Mouse (Mus musculus) adrenal gland, postnatal 10 days (tissue): Measurements from ENCODE around the gene Tra2b. TPM values are rescaled to one million over a fixed set of nuclear protein-coding genes. Genes with fewer than 3 reads are reported as not detected.
"Not testable (repeated sequence)": the region's sequence is repeated elsewhere in the genome, so short reads cannot be mapped to it uniquely, and the experiment has no call there.

Experiments
- DNase-seq: peaks from one replicate; pipeline ENCODE4 v3.0.0; 2021; ENCODE audit warnings: mixed read lengths
- long read RNA-seq, 2 experiments: library from polyadenylated mRNA; stranded (forward); transcript quantifications; one replicate each; pipeline ENCODE4 v2.0.0; 2021
- total RNA-seq, 2 experiments: library from RNA; stranded (reverse); gene quantifications; 2 replicates each; pipeline ENCODE4 v1.2.3; 2021

Tra2b gene
- total RNA-seq, result 100 to 1,000 TPM; 107 to 109 TPM
- long read RNA-seq, experiment 1, transcript Tra2b-203 (2 exons, 1,376 nt), result minor isoform, 6 of 137 reads
- long read RNA-seq, experiment 1, transcript Tra2b-204 (9 exons, 3,403 nt), result major isoform, 91 of 137 reads
- long read RNA-seq, experiment 1, partial matches to known transcripts, result 12 of 137 reads
- long read RNA-seq, experiment 1, other reads (novel, unspliced or antisense), result 24 of 137 reads
- long read RNA-seq, experiment 2, partial matches to known transcripts, result 1 of 7 reads
- long read RNA-seq, experiment 2, other reads (novel, unspliced or antisense), result 3 of 7 reads

DNA sequence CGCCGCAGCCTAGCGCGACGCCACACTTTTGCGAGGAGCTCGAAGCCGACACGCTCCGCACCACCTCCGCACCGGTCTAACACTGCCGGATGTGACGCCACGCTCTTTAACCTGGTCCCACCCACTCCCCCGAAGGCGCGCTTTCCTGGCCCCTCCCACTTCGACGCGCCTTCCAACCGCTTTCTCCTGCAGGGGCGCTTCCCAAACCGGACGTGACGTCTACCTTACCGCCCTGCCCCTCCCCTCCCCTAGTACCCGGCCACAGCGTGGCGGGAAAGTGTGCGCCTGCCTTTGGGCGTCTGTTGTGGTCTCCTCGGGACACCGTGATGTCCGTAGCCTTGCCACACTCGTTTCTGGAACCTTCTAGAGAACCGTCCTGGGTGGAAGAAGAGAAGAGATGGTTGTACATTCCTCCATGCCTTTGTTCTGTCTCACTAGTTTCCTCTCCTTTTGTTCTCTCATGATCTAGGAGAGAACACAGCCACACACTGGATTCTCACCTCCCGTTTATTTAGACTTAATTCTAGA is at the start of gene Tra2b:
Tra2b (minus strand) TSS at position 157 of the 528 bp plus-strand sequence.
- DNase-seq, result peak; percentile 98

DNA sequence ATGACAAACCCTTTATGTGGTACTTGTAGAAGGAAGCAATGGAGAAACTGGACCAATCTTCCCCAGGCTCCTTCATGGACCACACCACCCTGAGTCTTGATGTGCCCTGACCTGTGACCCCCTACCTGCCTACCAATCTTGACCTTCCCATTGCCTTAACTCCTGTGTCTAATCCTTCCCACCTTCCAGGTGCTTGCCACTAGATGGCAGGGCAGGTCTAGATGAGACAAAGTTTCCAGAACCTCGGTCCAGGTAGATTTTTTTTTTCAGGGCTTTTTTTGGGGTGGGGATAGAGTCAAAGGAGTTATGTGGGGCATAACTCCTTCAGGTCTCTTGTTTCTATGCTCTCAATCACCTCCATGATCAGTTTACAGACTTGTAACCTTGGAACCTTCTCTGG is 44.8 kb upstream of the Tra2b start:
- DNase-seq, result peak; percentile 51

DNA sequence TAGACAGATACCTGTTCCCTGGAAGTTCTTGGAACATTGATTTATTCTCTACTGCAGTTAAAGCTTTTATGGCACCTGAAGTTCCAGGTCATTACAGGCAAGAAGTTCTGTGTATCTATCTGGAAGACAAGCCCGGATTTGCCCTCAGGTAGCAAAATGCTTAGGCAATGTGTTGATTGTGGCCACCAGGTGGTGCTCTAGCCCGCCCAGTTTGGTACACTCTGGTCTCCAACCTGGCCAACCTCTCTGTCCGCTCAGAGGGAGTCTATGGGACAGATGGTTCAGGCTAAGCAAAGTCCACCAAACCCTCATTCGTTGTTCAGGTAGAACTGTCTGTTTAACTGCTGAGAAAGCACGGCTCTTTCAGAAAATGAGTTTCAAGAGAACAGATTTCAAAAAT is 36.8 kb upstream of the Tra2b start:
- peak; percentile 85 for DNase-seq

DNA sequence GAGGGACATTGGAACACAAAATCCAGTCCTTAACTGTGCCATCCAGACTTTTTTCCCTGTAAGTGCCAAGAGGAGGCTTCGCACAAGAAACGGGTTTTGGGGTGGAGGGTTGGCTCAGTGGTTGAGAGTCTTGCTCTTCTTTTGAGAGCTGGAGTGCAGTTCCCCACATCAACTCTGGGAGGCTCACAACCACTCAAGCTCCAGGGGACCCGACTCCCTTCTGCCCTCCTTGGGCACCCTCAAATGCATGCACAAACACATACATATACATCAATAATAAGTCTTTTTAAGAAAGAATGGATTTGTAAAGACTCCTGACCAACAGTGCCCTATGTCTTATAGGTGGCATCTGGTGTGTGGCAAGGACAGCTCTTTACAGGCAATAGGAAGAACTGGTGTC is 35.6 kb upstream of the Tra2b start:
- no peak for DNase-seq

DNA sequence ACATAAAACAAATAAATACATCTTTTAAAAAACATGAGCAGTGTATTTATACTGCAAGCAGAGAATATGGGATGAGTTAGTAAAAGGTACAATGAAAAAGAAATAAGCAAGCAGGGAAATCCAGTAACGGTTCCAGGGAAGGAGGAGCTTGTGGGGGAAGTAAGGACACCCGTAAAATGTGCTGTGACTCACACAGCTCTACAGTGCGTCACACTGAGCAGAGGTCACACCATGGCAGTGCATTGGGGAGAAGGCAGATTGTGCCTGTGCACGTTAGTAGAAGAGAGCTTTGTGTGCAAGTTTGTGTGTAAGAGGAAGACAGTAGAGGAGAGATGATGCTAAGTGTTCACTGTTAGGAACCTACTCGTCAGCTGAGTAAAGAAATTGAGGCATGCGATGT is 31.1 kb upstream of the Tra2b start:
- DNase-seq, result peak; percentile 22

DNA sequence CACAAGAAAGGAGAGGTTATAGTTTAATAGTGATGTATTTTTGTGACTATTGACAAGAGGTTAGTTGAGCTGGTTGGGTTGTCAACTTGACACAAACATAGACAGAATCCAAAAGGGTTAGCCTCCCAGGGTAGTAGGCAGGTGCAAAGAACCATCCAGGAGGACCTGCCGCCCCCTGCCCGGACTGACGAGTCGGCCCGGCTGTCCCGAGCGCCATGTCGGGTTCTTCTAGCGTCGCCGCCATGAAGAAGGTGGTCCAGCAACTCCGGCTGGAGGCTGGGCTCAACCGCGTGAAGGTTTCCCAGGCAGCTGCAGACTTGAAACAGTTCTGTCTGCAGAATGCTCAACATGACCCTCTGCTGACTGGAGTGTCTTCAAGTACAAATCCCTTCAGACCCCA is 29.0 kb upstream of the Tra2b start:
- not testable (repeated sequence) for DNase-seq

DNA sequence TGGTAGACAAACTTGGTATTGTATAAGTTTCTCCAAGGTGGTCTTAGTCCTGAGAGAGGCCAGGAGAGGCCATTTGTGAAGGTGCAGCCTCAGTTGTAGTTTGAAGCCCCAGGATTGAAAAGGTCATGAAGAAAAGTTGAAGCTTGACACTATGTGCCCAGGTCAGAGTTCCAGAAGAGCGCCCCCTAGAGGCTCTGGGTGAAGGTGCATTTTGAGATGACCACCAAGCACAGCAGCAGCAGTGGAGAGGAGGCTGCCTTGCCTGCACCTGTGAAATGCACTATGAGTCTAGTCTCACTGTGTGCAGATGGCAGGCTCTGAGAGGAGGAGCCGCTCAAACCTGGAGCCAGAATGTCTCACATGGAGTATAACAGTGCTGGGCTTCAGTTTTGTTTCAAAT is 27.8 kb upstream of the Tra2b start:
- no peak for DNase-seq

DNA sequence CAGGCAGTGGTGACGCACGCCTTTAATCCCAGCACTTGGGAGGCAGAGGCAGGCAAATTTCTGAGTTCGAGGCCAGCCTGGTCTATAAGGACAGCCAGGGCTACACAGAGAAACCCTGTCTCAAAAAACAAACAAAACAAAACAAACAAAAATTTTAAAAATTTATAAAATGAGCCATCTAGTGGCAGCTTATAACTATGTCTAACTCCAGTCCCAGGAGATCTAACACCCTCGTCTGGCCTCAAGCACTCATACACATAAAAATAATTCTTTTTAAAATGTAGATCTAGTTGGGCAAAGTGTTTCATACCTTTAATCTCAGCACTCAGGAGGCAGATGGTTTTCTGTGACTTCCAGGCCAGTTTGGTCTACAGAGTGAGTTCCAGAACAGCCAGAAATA is 26.6 kb upstream of the Tra2b start:
- no peak for DNase-seq

DNA sequence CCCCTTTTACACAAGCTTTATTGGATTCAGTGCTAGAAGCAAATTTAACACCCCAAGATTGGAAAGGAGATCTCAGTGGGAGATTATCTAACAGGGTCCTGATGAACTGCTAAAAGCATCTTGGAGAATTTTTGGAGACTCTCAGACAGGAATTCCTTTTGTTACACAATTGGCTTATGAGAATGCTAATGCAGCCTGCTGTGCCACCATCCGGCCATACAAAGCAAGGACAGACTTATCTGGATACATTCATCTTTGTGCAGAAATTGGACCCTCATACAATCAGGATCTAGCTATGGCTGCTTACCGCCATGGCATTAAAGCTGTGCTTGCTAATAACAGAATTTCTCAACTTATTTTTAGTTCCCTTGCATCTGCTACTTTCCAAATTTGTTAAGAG is 23.8 kb upstream of the Tra2b start:
- no peak for DNase-seq

DNA sequence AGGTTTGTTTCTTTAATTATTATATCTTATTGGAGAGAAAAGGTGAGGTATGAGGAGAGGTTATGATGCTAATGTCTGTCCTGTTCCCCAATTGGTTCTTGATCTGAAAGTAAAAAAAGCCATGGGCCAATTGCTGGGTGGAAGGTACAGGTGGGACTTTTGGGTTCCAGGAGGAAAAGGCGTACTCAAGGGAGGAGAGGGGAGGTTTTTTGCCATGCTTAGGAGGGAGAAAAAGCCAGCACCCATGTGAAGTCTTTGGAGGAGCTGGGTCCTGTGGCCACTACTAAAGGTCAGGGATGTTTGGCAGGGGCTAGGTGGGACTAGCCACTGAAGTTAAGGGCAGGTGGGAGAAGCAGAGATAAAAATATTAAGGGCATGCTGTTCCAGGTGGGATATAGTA is 21.2 kb upstream of the Tra2b start:
- DNase-seq, result no peak

DNA sequence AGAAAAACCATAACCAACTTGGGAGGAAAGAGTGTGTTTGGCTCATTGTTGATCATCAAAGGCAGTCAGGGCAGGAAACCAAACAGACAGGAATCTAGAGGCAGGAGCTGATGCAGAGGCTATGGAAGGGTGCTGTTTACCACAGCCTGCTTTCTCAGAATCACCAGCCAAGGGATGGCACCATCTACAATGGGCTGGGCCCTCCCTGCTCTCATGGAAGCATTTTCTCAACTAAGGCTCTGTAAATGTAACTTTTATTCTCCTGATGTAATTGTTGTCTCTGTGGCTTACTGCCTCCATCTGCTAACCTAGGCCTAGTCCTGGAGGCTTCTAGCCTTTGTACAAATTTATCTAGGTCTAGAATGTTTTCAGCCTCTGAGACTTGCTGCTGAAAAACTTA is 10.7 kb upstream of the Tra2b start:
- no peak for DNase-seq

DNA sequence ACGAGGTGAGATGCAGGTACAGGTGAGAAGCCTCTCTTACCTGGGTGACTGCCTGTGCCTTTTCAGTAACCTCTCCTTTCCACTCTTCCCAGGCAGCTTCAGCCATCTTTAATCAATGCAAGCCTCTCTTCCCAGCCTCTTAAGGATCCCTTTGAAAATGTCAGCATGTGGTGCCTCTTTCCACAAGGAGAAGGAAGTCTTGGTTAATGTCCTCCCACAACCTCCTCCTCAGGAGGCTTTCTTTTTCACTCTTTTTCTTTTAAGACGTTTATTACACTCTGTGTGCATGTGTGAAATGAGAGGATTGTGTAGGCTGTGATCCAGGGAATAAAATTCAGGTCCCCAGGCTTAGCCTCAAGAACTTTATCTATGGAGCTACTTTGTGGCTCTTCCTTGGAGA is 9.3 kb upstream of the Tra2b start:
- no peak for DNase-seq

DNA sequence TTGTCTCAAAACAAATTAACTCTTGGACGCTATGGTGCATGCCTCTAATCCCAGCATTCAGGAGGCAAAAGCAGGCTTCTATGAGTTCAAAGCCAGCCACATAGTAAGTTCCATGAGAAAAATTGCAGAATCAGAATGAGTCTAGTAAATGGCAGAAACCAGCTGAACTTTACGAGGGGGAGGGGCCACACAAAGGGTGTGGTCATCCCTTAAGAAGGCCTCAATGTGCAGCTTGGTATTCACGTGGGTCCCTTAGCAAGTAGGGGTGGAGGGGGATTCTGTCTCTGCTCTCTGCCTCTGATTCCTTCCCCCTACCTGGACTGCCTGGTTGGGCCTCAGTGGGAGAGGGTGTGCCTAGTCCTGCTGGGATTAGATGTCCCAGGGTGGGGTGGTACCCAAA is 4.7 kb upstream of the Tra2b start:
- no peak for DNase-seq

DNA sequence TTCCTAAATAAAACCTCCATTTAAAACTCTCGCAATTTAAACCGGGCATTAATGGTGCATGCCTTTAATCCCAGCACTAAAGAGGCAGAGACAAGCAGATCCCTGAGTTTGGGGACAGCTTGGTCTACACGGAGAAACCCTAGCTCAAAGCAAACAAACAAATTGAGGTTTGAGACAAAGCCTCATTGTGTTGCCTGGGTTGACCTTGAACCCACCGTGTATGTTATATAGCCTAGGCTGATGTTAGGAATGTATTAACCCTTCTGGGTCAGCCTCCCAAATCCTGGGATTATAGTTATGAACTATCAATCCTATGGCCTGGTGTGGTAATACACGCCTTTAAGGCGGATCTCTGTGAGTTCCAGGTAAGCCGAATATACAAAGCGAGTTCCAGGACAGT is 579 bp upstream of the Tra2b start:
- no peak for DNase-seq

DNA sequence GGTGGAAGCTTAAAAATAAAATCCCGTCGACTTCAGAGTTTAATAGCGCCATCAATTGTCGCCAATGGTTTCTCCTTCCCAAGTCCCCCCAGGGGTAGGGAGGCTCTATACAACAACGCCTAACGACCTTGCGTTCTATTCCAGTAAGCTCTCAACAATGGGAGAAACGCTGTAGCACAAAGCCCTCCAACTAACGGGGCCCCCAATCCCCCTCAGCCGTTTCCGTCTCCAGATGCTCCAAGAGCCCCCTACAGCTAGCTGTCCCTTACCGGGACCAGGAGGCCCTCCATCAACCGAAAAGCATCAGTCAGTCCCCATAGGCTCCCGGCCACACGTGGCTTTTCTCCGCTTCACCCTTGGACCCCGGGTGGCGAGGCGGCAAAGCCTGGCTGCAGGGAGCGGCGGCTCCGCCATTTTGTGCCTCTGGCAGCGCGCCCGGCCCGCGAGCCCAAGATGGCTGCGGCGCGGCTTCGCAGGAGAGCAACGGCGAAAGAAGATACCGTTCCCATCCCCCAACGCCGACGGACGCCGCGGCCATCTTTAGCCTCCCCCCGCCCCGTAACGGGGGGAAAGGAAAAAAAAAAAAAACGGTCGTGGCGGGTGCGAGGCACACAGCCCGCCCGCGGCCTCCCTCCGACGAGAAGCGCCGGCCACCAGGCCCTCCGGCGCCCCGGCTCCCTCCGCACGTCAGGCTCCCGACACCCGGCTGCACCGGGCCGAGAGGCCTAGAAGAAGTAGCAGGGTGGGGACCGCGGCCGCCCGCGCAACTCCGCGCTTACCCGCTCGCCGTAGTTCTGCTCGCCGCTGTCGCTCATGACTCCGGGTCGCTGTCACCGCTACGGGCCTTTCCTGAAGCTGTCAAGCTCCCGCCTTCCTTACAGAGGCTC is 600 bp downstream of the Tra2b start:
- DNase-seq, result peak; percentile 93

DNA sequence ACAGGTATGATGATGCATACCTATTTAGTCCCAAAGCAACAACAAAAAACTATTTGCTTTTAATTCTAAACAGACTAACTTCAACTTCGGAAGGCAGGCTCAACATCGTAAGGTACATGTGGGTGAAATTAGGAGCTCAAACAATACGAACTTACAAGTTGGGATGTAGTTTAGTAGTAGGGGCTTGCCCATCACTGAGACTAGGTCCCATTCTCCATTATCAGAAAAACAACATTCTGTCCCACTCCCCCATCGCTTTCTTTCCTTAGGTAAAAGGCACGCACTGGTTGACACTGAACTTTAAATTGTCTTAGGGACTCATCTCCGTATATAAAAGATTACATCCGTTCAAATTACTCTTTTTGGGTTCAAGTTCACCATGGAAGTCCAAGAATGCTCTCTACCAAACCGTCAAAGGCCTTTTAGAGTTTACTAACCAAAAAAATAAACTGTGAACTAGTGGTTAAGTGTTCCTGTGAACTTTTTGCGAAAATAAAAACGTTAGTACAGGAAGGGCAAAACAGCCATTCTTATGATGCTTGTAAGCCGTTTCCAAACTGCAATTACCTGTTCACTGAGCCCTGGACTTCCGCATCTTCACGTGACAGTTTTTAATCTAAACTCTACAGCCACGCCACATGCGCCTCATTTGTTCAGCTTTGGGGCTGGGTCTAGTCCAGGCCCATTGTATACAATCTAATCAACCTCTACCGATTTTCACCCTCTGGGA is 1.4 kb downstream of the Tra2b start:
- DNase-seq, result no peak

DNA sequence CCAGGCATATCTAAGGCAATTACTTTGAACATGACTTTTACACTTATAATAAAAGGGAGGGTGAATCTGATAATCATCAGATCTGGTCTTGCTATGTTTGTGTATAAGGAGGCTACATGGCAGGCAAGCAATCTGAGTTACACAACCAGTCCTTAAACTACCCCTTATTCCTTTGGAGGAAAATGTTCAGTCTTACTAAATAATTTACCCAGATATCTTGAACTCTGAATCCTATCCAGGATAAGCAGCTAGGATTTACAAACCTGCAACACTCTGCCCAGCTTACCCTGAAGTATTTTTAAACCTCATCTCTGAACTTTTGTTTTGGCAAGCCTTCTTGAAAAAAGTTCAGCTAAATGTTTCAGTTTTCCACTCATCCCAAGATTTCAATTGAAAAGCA is 2.7 kb downstream of the Tra2b start:
- DNase-seq, result no peak

DNA sequence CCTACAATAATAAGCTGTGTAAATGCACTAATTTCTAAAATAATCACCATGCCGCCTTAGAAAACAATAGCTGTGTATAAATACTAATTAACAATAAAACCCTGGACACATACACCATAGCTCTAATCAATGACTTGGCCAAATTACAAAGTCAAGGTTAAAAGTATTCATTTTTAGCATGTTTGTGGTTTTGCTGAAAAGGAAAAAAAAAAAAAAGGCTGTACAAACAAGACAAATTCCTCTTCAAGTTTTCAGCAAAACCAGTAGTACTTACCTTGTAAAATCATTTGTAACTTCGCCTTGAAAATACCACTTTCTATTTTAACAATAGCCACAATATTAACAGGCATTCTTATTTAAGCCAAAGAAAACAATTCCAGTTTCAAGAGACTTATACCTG is 4.2 kb downstream of the Tra2b start:
- DNase-seq, result no peak

DNA sequence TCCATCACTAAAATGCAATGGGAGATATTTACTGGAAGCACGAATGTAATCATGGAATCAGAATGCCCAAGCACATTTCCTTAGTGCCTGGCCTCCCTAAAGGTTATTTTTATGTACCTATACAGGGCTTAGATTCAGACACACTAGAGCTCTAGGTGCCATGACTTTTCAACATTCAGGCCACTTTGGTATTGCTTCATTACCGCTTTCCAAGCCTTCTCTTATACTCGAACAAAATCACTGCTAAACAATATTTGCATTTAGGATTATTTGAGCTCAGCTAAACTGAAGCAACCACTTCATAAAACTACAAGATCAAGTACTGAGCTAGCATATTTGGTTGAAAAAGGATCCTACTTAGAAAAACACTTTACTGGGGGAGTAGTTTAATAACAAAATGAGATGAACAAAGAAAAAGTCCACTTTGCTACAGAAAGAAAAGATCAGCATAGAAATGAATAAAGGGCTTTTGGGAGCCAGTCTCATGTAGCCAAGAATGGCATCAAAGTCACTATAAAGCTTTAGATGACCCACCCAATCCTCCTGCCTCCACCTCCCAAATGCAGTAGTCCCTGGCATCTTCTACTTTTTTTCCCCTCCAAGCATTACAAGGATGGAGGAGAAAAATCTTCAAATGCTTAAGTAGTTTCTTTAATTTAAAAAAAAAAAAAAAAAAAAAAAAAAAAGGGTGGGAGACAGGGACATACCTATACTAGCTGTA is 5.2 kb downstream of the Tra2b start:
- DNase-seq, result no peak

DNA sequence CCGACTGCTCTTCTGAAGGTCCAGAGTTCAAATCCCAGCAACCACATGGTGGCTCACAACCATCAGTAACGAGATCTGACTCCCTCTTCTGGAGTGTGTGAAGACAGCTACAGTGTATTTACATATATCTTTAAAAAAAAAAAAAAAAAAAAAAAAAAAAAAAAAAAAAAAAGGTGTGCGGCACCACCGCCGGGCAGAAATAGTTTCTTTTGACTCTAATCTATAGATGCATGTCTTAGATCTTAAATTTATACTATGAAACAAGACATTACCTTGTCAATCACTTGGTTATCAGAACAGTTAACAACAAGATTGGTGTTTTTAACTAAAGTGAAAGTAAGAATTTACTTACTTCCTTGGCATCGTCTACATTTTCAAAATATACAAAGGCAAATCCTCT is 13.6 kb downstream of the Tra2b start:
- DNase-seq, result not testable (repeated sequence)

DNA sequence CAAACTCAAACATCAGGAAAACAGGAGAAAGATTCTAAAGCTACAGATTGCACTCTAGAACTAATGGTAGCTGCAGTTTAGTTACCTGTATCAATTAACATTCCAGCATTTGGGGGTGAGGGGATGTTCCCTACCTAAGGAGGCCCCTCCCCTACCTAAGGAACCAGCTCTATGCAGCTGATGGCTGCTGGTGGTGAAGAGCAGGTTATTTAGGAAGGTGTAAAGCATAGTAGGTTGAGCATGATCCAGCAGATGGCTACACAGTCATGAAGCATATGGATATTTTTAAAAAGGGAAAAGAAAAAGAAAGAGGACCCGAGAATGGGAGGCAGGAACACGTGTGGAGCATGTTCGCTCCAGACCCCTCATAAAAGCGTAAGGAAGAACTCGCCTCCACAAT is 15.5 kb downstream of the Tra2b start:
- DNase-seq, result no peak

DNA sequence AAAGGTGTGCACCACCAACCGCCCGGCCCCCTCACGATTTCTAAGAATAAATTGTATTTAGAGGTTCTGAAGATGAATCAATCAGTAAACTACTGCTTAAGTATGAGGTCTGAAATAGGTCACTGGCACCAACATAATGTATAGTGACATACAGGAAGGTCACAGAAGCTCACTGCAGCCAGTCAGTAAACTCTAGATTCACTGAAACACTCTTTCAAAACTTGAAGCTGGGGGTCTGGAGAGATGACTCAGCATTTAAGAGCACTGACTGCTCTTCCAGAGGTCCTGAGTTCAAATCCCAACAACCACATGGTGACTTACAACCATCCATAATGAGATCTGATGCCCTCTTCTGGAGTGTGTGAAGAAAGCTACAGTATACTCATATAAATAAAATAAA is 16.1 kb downstream of the Tra2b start:
- DNase-seq, result no peak
